Mouse (Mus musculus): Measurements from ENCODE around the gene Pm20d2.

Pm20d2 gene

DNA sequence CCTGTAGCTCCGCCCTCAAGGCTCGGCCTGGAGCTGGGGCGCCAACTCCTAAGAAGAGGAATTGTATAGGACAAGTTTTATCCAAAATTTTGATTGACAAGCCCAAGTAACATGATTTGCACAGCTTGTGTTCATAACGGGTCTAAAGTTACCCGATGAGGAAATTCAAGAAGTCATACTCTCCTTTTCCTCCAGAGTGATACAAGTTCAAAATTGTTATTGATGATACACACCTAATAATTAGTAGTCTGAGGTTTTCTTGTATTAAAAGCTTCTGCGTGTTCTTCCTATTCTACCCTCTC, at the start of gene Pm20d2:
Gene Pm20d2 (minus strand): TSS at position 3 of the 302 bp plus-strand sequence.
- no peak for DNase-seq (ENCODE audit: low spot score in 2 of 2)

DNA sequence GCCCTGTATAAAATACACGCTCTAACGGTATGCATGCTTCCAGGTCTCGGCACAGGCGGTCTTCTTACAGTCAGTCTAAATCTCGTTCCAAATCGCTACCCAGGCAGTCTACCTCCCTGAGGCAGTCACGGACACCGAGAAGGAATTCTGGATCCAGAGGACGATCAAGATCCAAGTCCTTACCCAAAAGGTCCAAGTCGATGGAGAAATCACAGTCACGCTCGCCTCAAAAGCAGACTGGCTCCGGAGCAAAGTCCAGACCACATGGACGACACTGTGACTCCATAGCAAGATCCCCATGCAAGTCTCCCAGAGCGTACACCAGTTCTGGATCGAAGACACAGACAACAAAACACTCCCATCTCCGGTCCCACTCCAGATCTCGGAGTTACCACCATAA, 41.3 kb upstream of the Pm20d2 start:
- no peak for DNase-seq (ENCODE audit: low spot score in 2 of 2)

DNA sequence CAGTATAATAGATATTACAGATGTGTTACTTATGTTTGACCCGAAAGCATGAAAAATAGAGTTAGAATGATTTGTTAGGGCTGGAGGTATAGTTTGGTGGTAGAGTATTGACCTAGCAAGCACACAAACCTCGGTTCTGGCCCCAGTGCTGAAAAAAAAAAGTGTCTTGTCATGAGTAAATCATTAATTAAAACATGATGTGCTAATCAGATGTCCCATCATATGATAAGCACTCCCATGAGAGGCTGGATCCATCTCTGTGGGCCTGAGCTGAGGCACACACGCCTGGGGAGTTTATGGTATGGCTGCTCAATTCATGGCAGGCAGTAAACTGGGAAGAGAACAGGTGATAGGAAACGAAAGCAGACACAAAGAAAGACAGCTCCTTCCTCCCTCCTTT, 40.1 kb upstream of the Pm20d2 start:
- no peak for DNase-seq (ENCODE audit: low spot score in 2 of 2)

DNA sequence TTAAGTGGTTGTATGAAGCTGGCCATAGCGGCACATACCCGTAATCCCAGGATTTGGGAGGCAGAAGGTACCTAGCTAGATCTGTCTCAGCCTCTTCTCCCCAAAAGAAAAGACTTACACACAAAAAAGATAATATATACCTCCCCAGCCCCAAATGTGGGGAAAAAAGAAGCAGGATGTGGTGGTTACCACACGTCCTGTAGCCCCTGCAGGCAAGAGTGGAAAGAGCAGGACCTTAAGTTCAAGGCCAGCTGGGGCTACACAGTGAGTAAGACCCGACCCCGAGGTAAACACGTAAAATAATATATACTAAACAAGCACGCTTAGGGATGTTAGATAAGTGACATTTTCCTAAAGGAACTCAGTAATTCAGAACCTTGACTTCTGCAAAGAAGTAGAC, 37.6 kb upstream of the Pm20d2 start:
- DNase-seq (ENCODE audit: low spot score in 2 of 2), result no peak

DNA sequence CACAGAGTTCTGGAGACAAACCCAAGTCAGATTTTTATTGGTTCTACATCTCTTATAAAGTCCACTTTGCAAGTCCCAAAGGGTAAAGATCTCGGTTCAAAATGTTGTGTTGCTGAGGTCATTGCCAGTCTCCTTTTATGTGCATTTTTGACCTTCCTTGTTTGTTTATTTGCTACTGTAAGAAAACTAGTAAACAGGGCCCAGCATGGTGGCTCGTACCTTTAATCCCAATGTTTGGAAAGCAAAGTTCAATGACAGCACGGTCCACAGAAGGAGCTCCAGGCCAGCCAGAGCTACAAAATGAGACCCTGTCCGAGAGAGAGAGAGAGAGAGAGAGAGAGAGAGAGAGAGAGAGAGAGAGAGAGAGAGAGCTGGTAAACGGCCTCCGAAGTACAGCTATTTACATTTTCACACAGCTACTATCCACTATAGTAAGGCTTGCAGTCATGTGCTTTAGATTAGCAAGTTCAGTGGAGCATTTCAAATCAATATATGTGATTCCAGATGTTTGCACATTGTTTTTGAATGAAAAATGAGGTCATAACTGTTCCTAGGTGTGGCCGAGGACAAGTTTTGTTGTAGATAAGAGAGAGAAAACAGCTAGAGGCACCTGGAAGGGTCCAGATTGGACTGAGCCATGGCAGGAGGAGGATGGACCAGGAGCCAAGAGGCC, 34.6 kb upstream of the Pm20d2 start:
- no peak for DNase-seq (ENCODE audit: low spot score in 2 of 2)

DNA sequence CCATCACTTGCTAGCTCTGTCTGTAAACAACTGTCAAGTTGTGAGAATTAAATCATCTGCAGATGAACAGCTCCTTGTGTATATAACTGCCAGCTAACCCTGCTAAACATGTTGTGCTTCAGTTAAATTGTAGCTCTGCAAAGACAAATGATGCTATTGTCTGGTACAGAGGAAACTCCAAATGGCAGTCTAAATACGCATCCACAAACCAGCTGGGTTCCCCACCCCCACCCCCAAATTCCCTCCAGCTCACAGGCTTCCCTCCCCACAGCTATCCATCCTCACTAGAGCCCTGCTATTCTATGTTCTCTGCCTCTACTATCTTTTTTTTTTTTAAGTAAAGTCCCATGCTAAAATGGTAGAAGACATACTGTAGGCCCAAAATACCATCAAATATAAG, 32.3 kb upstream of the Pm20d2 start:
- no peak for DNase-seq (ENCODE audit: low spot score in 2 of 2)

DNA sequence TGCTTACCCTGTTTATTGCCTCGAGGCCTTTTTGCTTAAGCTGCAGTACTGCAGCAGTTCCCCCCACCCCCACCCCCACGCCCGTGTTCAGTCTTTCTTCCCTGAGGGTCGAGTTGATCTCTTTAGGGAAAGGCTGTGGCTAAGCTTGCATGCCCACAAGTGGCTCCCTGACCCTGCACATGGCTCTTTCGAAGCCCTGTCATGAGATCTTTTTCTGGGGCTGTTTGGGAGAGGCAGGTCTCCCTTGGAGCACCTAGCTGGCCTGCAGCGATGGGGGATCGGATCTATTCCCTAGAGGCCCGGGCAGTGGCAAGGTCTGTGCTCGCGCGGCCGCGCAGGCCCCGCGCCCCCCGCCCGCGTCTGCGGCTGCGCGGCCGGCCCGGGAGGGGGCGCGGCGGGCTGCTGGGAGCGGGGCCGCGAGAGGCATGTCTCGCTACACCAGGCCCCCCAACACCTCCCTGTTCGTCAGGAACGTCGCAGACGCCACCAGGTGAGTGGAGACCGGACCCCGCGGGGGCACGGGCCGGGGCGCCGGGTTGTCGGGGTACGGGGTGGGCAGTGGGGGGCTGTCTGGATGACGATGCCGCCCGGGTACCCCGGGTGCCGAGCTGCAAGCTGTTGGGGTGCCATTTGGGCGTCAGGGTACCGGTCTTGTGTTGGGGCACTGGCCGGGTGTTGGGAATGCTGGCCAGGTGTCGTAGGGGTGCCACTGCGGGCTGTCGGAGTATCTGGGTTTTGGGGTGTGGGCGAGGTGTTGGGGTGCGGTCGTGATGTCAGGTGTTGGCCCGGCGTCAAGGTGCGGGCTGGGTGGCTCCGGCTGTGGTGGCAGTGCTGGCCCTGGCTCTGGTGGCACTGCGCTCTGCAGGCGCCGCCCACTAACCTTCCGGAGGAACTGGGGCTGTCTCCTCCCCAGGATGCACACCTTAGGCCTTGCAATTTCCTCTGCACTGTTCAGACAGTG, 19.6 kb upstream of the Pm20d2 start, which contains the start of gene Srsf12:
Gene Srsf12 (plus strand): TSS at position 111 of the 961 bp plus-strand sequence.
- peak in 1 of 2 experiments; percentile 3 for DNase-seq (ENCODE audit: low spot score in 2 of 2)

DNA sequence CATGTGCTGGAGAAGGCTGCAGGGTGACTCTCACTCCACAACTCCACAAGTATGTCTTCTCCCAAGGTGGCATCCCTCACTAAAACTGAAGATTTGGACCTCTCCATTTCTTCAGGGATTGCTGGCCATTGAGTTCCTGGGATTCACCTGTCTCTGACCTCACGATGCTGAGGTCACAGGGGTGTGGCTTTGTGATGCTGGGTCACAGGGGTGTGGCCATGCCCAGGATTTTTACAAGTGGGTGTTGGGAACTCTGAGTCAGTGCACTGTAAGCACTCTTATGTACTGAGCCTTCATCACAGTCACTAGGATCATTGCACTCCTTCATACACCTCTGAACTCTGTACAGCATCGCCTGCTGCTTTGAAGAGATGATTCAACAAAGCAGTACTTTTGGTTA, 18.0 kb upstream of the Pm20d2 start:
- no peak for DNase-seq (ENCODE audit: low spot score in 2 of 2)

DNA sequence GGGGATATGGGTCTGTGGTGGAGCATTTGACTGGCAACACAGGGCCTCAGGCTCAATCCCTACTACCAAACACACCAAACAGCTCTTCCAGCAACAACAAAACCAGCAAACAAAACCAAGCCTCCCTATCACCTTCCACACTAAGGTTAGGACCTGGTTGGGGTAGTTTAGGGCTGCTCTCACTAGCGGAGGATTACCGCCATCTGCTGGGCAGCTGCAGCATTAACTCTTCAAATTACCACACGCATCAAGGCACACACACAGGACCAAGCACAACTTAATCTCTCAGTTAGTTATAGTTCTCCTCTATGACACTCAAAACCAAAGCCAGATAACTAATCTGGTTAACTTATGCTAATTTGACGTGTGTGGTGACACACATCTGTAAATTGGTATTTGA, 15.1 kb upstream of the Pm20d2 start:
- DNase-seq (ENCODE audit: low spot score in 2 of 2), result peak in 1 of 2 experiments; percentile 18

DNA sequence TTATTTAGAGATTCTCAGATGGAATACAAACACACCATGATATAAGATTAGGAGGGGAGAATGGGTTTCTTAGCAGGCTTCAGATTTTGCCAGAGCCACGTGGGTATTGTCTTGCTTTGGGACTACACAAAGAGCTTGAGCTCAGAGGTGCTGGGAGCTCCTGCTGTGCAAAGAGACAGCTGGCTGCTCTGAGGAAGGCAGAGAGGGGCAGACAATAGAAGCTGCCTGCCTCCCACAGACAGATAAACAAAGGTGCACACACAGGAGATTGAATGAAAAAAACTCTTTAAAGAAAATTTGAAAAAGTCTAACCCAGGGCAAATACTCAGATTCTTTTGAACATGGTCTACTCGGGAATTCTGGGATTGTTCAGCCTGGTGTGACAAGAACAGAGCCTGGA, 8.6 kb upstream of the Pm20d2 start:
- no peak for DNase-seq (ENCODE audit: low spot score in 2 of 2)

DNA sequence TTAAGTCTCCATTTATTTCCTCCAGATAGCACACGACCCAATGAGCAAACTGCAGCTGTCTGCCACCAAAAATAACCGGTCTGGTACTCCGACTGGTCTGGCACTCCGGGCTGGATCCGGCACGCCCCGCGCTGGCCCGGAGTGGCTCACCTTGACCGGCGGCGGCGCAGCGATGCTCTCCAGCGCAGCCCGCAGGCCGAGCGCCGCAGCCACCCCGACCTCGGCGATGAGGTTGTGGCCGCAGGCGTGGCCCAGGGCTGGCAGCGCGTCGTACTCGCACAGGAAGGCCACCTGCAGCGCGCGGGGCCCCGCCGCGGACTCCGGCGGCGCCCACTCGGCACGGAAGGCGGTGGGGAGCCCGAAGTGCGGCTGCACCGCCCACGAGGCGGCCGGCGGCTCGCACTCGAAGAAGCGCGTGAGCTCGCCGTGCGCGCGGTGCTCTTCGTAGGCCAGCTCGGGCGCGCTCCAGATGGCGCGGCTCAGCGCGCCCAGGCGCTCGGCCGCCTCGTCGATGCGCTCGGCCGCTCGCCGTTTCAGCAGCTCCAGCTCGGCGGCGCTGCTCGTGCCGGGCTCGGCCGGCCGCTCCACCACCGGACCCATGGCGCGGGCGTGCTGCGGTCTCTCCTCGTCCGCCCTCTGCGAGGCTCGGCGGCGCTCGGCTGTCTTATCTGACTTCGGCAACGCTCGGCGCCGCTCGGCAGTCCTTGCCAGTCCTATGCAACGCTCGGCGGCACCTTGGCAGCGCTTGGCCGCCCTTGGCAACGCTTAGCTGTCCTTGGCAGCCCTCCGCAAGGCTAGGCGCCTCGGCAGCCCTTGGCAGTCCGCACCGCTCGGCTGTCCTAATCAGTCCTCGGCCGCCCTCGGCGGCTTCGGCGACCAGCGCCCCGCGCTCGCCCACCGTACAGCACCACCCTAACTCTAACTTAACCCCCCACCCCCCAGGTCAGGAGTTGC, 479 bp downstream of the Pm20d2 start:
- DNase-seq (ENCODE audit: low spot score in 2 of 2), result peak; percentile 75 to 77

DNA sequence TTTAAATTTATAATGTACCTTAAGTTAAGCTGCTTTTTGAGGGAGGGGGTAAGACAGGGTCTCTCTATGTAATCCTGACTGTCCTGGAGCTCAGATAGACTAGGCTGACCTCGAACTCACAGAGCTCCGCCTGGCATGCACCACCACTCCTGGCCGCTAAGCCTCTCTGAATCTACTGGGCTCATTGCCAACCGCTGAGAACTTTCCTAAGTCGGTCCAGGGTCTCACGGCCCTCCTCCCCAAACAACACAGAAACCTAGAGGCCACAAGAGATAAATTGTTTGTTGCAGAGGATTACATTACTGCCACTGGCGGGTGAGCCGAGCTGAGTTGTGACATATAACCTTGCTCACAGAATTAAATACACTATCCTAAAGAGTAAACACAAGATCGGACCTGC, 1.4 kb downstream of the Pm20d2 start:
- DNase-seq (ENCODE audit: low spot score in 2 of 2), result peak; percentile 7 to 19

DNA sequence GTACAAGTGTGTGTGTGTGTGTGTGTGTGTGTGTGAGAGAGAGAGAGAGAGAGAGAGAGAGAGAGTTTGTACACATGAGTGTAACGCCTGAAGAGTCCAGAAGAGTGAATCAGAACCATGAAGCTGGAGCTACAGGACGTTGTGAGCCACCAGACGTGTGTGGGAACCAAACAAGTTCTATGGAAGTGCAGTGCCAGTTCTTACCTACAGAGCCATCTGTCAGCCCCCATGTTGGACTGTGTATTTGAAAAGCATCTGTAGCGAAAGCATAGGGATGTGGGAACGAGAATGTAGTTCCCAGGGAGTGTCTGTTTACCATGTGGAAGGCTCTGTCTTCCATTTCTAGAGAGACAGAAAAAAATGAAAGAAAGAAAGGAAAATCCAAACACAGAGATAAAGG, 6.1 kb downstream of the Pm20d2 start:
- no peak for DNase-seq (ENCODE audit: low spot score in 2 of 2)

DNA sequence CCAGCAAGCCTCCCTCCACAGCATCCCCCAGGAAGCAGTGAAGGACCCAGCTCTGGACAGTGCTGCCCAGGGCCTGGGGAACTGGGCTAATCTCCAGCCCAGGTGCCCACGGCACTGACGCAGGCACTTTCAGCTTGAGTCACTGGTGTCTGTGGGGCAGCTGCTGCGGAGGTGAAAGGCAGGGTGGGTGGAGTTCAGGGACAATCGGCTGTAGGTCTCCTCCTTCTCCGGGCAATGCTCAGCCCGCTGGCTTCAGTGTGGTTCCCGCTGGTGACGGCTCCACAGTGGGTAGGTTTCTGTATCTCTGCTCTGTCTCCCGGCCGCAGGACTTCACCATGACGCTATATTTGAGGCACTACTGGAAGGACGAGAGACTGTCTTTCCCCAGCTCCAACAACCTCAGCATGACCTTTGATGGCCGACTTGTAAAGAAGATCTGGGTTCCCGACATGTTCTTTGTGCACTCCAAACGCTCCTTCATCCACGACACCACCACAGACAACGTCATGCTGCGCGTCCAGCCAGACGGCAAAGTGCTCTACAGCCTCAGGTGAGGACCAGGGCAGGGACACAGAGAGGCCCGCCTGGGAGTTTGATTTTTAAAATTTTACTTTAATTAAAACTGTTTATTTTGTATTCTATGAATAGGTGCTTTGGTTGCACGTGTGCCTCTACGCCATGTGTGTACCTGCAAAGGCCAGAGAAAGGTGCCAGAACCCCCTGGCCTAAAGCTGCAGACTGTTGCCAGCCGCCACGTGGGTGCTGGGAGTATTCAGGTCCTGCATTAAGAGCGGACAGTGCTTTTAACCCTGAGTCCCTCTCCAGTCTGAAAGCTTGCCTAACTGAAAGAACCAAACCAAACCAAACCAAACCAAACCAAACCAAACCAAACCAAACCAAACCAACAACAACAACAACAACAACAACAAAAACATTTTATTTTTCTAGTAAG, 37.2 kb downstream of the Pm20d2 start:
- no peak for DNase-seq (ENCODE audit: low spot score in 2 of 2)

DNA sequence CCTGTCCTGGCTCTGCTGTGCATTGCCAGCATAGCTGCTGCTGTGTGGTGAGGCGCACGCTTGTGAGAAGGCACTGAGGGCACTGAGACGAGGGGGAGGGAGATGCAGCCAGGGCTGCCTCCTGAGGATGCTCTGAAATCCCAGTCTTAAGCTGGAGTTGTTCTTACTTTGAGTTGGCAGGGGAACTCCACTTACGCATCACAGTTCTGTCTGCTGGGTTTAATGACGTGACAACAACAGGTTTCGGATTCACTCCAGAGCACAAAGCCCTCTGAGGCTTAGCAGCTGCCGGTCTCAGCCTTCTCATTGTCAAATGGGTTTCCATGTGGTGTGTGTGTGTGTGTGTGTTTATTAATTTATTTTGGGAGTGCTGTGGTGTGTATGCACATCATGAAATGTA, 40.4 kb downstream of the Pm20d2 start:
- DNase-seq (ENCODE audit: low spot score in 2 of 2), result no peak

DNA sequence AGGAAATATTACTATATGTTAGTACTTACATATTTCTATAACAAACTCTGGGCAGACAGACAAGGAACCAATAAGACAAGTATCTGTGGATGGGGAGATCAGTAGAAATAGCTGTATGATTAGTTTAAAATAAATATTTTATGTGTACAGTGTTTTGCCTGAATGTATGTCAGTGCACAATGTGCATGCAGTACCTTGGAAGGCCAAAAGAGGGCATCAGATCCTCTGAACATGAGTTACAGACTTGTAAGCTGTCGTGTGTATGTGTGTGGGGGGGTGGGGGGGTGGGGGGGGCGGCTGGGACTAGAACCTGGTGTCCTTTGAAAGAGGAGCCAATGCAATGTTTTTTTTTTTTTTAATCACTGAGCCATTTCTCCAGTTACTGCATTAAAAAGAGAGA, 41.7 kb downstream of the Pm20d2 start:
- peak in 1 of 2 experiments; percentile 6 for DNase-seq (ENCODE audit: low spot score in 2 of 2)

DNA sequence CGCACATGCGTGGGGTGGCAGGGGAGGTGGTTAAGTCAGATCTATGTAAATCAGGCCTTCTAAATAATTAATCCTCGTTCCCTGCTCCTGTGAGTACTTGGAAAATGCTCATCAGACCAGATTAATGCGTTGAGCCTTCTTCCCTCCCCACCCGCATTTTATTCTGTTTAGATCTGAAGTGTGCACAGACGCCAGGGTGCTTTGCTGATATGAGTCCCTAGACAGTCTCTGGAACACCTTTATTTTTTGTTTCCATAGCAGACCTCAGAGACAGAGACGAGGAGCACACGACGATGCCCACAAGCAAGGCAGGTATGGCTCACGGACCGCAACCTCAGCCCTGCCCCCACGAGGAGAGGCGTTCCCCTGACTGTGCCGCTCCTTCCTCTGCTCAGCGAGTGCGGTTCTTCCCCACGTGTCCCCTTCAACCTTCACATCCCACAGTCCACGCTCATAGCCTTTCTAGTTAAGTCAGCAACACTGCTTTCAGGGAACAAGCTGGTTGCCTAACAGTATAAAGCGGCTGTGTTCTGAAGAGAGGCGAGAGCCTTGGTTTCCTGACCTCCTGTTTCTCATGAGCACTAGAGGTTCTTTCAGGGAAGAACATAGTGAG, 42.8 kb downstream of the Pm20d2 start:
- no peak for DNase-seq (ENCODE audit: low spot score in 2 of 2)

DNA sequence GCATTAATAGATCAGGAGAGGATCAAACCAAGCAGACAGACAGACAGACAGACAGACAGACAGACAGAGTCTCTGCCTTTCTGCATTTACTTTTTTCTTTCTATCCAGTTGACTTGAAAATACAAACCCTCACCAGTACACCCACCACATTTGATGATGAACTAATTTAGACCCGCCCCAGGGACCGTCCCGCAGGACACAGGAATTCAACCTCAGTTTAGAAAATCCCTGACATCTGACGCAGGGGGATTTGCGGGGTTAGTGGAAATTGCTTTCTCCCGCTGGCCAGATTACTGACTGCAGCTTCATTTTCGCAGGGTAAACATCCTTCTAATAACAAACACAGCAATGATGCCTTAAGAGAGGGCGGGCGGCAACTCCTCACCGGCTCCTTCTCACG, 57.3 kb downstream of the Pm20d2 start, which contains the start of gene Gabrr1:
Gene Gabrr1 (plus strand): TSS at position 301 of the 400 bp plus-strand sequence.
- DNase-seq (ENCODE audit: low spot score in 2 of 2), result no peak

DNA sequence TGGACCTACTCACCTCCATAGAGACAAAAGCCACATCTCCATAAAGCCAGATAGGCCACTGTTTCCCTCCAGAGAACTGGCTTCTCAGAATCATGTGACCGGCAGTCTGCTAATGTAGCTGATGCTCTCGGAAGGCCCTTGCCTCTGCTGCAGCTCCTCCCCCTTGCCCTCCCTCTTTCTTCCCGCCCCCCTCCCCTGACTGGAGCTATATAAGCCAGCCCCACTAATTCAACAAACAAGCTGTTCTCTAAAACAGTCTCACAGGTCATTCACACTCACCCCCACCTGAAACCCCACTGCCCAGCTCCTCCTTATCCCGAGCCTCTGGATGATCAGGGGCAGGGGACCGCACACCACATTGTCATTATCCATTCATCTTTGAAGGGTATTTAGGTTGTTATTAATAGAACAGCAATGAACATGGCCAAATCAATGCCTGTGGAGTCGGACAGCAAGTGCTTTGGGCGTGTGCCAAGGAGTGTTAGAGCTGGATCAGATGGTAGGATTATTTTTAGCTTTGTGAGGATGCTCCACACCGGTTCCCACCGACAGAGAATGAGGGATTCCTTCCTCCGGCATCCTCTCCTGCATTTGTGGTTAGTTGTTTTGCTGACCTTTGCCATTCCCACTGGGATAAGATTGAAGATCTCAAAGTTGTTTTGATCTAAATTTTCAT, 64.0 kb downstream of the Pm20d2 start:
- no peak for DNase-seq (ENCODE audit: low spot score in 2 of 2)

DNA sequence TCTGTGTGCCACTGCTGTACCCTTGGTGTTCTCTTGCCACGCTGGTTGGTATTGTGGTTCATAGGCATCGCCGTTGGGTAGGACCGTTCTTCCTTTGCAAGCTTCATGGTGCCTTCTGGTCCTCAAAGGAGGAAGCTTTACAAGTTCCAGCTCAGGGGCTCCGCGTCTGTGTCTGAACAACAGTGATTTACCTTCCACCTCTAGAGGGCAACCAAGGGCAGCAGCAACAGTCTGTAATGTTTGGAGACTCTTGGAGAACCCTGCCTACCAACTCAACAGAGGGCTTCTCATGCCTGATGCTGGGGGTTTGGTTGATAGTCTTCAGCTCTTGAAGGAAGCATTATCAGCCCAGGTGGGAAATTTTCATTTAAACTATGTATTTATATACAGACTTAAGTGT, 65.0 kb downstream of the Pm20d2 start:
- DNase-seq (ENCODE audit: low spot score in 2 of 2), result peak in 1 of 2 experiments; percentile 30
